Mouse (Mus musculus) kidney, embryonic 15.5 days (tissue): ENCODE results near the gene Gpr157. TPM values are rescaled to one million over a fixed set of nuclear protein-coding genes. Genes with fewer than 3 reads are reported as not detected.

Experiments used
- ATAC-seq: fragments of 200-750 bp; cut with Nextera tagmentation; replicated peaks from 2 replicates; pipeline ENCODE4 v1.8.0; 2017; ENCODE audit warnings: moderate TSS enrichment; ENCODE audit not compliant: low FRiP score
- H3K27ac ChIP-seq: fragments of 300-500 bp; sonication (generic); 2 replicates; pipeline ENCODE4 v1.5.1; 2015; ENCODE audit warnings: mild to moderate bottlenecking, inconsistent platforms
- H3K27me3 ChIP-seq: fragments of 300-500 bp; sonication (generic); 2 replicates; pipeline ENCODE4 v1.6.1; 2015; ENCODE audit warnings: inconsistent platforms
- H3K36me3 ChIP-seq: fragments of 300-500 bp; sonication (generic); 2 replicates; pipeline ENCODE4 v1.6.1; 2015; ENCODE audit warnings: inconsistent platforms
- H3K4me1 ChIP-seq: fragments of 300-500 bp; sonication (generic); 2 replicates; pipeline ENCODE4 v1.6.1; 2015; ENCODE audit warnings: inconsistent platforms
- H3K4me2 ChIP-seq: fragments of 300-500 bp; sonication (generic); 2 replicates; pipeline ENCODE4 v1.6.1; 2015; ENCODE audit warnings: moderate library complexity, mild to moderate bottlenecking, inconsistent platforms
- H3K4me3 ChIP-seq: fragments of 300-500 bp; sonication (generic); replicated peaks from 2 replicates; pipeline ENCODE4 v1.5.1; 2015; ENCODE audit warnings: mild to moderate bottlenecking, inconsistent platforms
- H3K9ac ChIP-seq: fragments of 300-500 bp; sonication (generic); 2 replicates; pipeline ENCODE4 v1.6.1; 2015; ENCODE audit warnings: mild to moderate bottlenecking, inconsistent platforms
- H3K9me3 ChIP-seq: fragments of 300-500 bp; sonication (generic); replicated peaks from 2 replicates; pipeline ENCODE4 v1.6.1; 2016; ENCODE audit warnings: inconsistent platforms
- WGBS: fragments of 180-500 bp; shearing (Covaris S2); methylation state at CpG from one replicate; pipeline ENCODE4 v1.1.7; 2015; ENCODE audit warnings: mixed read lengths; 5-methylcytosine and 5-hydroxymethylcytosine counted together
- polyA plus RNA-seq: library from polyadenylated mRNA; unstranded; fragments of >200 nt; fragmentation: Nextera tagmentation; extraction: Ambion mirVana; gene quantifications from 2 replicates; pipeline ENCODE4 v1.2.1, GENCODE M21; 2015

The Gpr157 gene
- polyA plus RNA-seq, 1 experiment from 2014 or later = 0.53 TPM

DNA sequence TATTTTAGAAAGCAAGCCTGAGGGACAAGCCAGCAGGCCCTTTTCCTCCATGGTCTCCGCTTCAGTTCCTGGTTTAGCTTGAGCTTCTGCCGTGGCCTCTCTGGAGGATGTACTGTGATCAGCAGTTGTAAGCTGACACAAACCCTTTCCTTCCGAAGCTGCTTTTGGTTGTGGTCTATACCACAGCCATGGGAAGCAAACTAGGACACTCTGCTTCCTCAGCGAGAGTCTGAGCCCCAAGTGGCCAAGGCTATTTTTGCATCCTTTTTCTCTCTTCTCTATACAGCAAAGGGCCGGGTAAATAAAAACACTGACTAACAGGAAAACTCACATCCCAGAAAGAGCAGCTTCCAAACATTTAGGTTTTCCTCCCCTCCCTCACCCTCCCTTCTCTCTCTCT, 30.1 kb downstream of the Gpr157 start:
- Histone ChIP-seq H3K27ac (no peak overlapping the region), H3K4me1 (peaks cover 23% of the 10 kb centered on the region), H3K36me3 (no peaks in the 10 kb centered on the region), H3K9ac (no peak overlapping the region), H3K4me2 (no peak overlapping the region), H3K9me3 (no peaks in the 10 kb centered on the region), H3K4me3 (no peak overlapping the region), H3K27me3 (no peaks in the 10 kb centered on the region; the same call in 1 of the 2 replicates)
- ATAC-seq = no peak
- WGBS = 43% methylated on average over 5 of the region's 5 CpGs

DNA sequence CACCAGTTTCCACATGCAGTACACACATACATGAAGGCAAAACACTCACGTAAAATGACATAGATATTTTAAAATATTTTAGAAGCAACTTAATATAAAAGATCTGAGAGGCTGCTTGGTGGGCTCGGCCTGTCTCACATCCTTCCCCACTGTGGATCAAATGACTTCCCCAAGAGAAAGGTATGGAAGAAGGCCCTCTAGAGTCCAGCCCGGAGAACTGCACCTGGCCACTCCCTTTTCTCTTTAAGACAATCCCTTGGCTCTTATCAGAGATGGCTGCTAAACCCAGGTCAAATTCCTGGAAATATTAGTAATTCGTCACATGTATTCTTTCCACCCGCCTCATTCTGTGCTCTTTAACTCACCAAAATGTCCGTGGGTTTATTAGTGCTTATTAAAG, 31.0 kb downstream of the Gpr157 start:
- H3K4me1 ChIP-seq = peaks cover 23% of the 10 kb centered on the region
- H3K9me3 ChIP-seq = no peaks in the 10 kb centered on the region
- H3K4me2 ChIP-seq = no peak overlapping the region
- no peak overlapping the region for H3K9ac ChIP-seq
- H3K27me3 ChIP-seq = no peaks in the 10 kb centered on the region; the same call in 1 of the 2 replicates
- no peaks in the 10 kb centered on the region for H3K36me3 ChIP-seq
- H3K4me3 ChIP-seq = no peak overlapping the region
- H3K27ac ChIP-seq = no peak overlapping the region
- no peak for ATAC-seq
- WGBS = 67% methylated on average over 6 of the region's 6 CpGs

GRCm38 (mm10) chr4:150119055-150119454, 31.9 kb downstream of the Gpr157 start, which contains the start of gene Slc2a5:
Gene Slc2a5 (plus strand): TSS chr4:150119283.
- Histone ChIP-seq H3K36me3 (no peaks in the 10 kb centered on the region), H3K27me3 (no peaks in the 10 kb centered on the region; the same call in 1 of the 2 replicates), H3K4me3 (peak within 1 kb of the TSS; percentile 27), H3K9me3 (no peaks in the 10 kb centered on the region), H3K9ac (no peak within 1 kb of the TSS), H3K4me2 (peak within 1 kb of the TSS; percentile 59), H3K27ac (peak within 1 kb of the TSS; percentile 51; the same call in 1 of the 2 replicates), H3K4me1 (peaks cover 23% of the 10 kb centered on the region)
- peak; percentile 47; the same call in 1 of the 2 replicates for ATAC-seq
- 9% methylated on average over 15 of the region's 15 CpGs for WGBS

- ATAC-seq = no peak
- Histone ChIP-seq H3K36me3 (no peaks in the 10 kb centered on the region), H3K9ac (no peak overlapping the region), H3K9me3 (no peaks in the 10 kb centered on the region), H3K27ac (peak overlapping the region; percentile 51; the same call in 1 of the 2 replicates), H3K4me1 (peaks cover 23% of the 10 kb centered on the region), H3K4me2 (peak overlapping the region; percentile 59), H3K4me3 (peak overlapping the region; percentile 27), H3K27me3 (no peaks in the 10 kb centered on the region; the same call in 1 of the 2 replicates)
- WGBS = 23% methylated on average over 14 of the region's 14 CpGs
Measured at GRCm38 (mm10) chr4:150119640-150120039, 32.5 kb downstream of the Gpr157 start.

DNA sequence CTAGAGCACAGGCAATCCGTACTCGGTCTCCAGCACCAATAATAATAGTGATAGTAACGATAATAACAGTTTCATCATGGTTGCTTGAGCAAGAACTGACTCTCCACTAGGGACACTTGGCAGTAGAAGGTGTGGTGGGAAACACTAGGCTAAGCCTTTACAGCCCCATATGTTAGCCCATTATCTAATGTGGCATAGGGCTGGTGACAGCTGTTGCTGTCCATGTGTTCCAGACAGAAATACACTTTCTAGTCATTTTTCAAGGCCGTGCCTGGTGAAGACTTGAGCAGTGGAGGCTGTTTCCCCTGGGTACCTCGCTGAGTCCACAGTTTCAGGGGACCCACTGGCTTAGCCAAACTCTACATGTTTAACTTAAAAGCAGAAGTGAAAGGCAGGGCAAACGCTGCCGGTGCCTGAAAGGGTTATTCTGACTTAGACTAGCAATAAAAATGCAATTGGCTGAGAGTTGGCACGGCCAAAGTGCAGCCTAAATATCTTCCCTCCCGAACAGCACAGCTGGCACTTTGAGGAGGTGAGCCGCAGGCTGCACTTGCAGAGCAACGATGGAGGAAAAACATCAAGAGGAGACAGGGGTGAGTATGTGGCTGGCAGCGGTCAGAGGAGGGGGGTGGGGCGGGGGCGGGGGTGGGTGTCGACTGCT, 33.1 kb downstream of the Gpr157 start:
- no peak overlapping the region for H3K4me3 ChIP-seq
- ATAC-seq = no peak
- WGBS = 18% methylated on average over 15 of the region's 15 CpGs
- H3K36me3 ChIP-seq = no peaks in the 10 kb centered on the region
- H3K27me3 ChIP-seq = no peaks in the 10 kb centered on the region; the same call in 1 of the 2 replicates
- peak overlapping the region; percentile 24 for H3K4me2 ChIP-seq
- no peak overlapping the region for H3K9ac ChIP-seq
- H3K9me3 ChIP-seq = no peaks in the 10 kb centered on the region
- peaks cover 23% of the 10 kb centered on the region for H3K4me1 ChIP-seq
- no peak overlapping the region for H3K27ac ChIP-seq

DNA sequence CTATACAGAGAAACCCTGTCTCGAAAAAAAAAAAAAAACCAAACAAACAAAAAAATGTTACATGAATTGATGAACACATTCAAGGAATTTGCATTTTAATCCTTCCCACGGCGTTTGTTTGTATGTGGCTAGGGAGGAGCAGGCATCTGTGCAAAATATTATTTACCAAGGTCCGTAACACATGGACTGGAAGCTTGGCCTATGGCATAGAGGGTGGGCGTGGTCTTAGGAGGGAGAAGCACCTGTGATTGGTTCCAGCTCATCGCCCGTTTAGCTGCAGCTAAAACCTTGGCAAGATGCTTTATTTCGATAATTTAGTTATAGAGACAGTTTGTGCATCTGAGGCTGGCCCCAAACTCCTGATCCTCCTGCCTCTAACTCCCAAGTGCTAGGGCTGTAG, 34.3 kb downstream of the Gpr157 start:
- ATAC-seq = no peak
- Histone ChIP-seq H3K9ac (no peak overlapping the region), H3K9me3 (no peaks in the 10 kb centered on the region), H3K4me2 (no peak overlapping the region), H3K4me3 (no peak overlapping the region), H3K27ac (no peak overlapping the region), H3K27me3 (no peaks in the 10 kb centered on the region; the same call in 1 of the 2 replicates), H3K4me1 (peaks cover 23% of the 10 kb centered on the region), H3K36me3 (no peaks in the 10 kb centered on the region)
- 78% methylated on average over 8 of the region's 8 CpGs for WGBS

DNA sequence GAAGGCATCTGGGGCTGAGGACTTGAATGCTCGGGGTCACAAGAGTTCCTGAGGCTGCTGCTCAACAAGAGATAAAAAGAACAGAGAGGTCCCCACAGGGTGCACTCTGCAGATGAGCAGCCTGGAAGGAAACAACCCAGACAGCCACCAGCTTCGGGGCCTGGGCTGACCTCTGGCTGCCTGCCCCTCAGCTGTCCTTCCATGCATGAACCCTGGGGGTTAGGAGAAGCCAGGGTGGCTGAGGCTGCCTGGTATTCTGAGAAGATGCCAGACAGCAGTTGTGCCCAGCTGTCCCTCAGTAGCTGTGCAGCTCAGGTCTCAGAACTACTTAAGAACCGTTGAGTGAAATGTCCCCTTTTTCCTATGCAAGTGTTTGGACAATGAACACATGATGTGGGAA, 35.3 kb downstream of the Gpr157 start:
- Histone ChIP-seq H3K9me3 (no peaks in the 10 kb centered on the region), H3K4me3 (no peak overlapping the region), H3K27me3 (no peaks in the 10 kb centered on the region; the same call in 1 of the 2 replicates), H3K27ac (no peak overlapping the region), H3K9ac (no peak overlapping the region), H3K4me2 (no peak overlapping the region), H3K36me3 (no peaks in the 10 kb centered on the region), H3K4me1 (peaks cover 23% of the 10 kb centered on the region)
- WGBS = 24% methylated on average over 3 of the region's 3 CpGs
- no peak for ATAC-seq

DNA sequence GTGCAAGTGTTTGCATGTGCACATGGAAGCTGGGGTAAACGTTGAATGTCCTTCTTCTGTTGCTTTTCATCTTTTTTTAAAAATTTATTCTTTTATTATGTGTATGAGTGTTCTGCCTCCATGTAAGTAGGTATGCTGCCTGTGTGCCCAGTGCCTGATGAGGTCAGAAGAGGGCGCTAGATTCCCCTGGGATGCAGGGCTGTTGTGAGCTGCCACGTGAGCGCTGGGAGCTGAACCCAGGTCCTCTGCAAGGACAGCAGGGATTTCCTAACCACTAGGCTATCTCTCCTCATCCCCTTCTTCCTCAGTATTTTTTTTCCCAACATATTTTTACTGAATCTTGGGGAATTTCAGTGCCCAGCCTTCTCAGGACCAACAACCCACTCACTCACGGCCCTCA, 39.2 kb downstream of the Gpr157 start:
- Histone ChIP-seq H3K36me3 (no peaks in the 10 kb centered on the region), H3K4me1 (no peaks in the 10 kb centered on the region; the same call in 1 of the 2 replicates), H3K27ac (no peak overlapping the region), H3K9me3 (no peaks in the 10 kb centered on the region), H3K9ac (no peak overlapping the region), H3K27me3 (no peaks in the 10 kb centered on the region), H3K4me2 (no peak overlapping the region), H3K4me3 (no peak overlapping the region)
- 92% methylated on average over 5 of the region's 5 CpGs for WGBS
- no peak for ATAC-seq

GRCm38 (mm10) chr4:150127894-150128293, 40.7 kb downstream of the Gpr157 start:
- WGBS = 82% methylated on average over 7 of the region's 7 CpGs
- H3K4me1 ChIP-seq = peaks cover 7% of the 10 kb centered on the region
- no peak overlapping the region for H3K4me3 ChIP-seq
- no peak overlapping the region for H3K9ac ChIP-seq
- no peak overlapping the region for H3K4me2 ChIP-seq
- H3K36me3 ChIP-seq = no peaks in the 10 kb centered on the region
- H3K27me3 ChIP-seq = no peaks in the 10 kb centered on the region
- ATAC-seq = no peak
- H3K27ac ChIP-seq = no peak overlapping the region
- H3K9me3 ChIP-seq = no peaks in the 10 kb centered on the region

GRCm38 (mm10) chr4:150128571-150128970, 41.4 kb downstream of the Gpr157 start:
- 83% methylated on average over 8 of the region's 8 CpGs for whole genome bisulfite sequencing
- Histone ChIP-seq H3K4me3 (no peak overlapping the region), H3K4me2 (no peak overlapping the region), H3K9ac (no peak overlapping the region), H3K27me3 (no peaks in the 10 kb centered on the region), H3K4me1 (peaks cover 14% of the 10 kb centered on the region), H3K27ac (no peak overlapping the region), H3K36me3 (no peaks in the 10 kb centered on the region), H3K9me3 (no peaks in the 10 kb centered on the region)
- no peak for ATAC-seq

GRCm38 (mm10) chr4:150130661-150131060, 43.5 kb downstream of the Gpr157 start:
- 35% methylated on average over 2 of the region's 2 CpGs for WGBS
- Histone ChIP-seq H3K36me3 (no peaks in the 10 kb centered on the region), H3K4me1 (peaks cover 19% of the 10 kb centered on the region), H3K27me3 (no peaks in the 10 kb centered on the region), H3K9ac (no peak overlapping the region), H3K4me3 (no peak overlapping the region), H3K9me3 (no peaks in the 10 kb centered on the region), H3K27ac (no peak overlapping the region), H3K4me2 (no peak overlapping the region)
- no peak for ATAC-seq

DNA sequence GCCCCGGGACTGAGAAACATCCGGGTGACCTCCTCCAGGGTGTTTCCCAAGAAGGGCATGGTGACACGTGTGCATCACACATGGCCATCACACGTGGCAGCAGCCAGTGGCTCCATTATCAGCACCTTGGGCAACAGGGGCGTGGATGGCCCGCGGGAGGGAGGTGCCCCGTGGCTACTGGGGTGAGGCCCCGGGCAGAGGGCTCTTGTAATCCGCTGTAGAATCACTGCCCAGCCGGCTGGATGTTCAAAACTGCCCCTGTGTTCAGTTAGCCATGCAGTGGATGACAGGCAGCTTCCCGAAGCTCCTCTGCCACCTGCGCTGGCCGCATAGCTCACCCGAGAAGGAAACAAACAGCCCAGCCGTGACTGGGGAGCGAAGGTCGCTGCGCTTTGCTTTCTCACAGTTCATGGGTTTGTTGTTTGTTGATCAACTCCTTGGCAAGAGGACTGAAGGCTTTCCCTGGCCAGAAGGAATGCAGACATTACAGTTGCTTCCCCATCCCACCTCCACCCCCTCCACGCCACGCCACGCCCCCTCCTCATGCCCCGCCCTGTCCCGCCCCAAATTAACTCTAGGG, 45.6 kb downstream of the Gpr157 start:
- Histone ChIP-seq H3K4me3 (peak overlapping the region; percentile 27), H3K27ac (peak overlapping the region; percentile 76; the same call in 1 of the 2 replicates), H3K27me3 (no peaks in the 10 kb centered on the region), H3K4me2 (peak overlapping the region; percentile 53), H3K36me3 (no peaks in the 10 kb centered on the region), H3K4me1 (peaks cover 23% of the 10 kb centered on the region), H3K9ac (0 out of 2 replicates have a peak overlapping the region, but pooled peaks have one; percentile 17), H3K9me3 (no peaks in the 10 kb centered on the region)
- ATAC-seq = peak; percentile 63
- WGBS = 15% methylated on average over 24 of the region's 24 CpGs
